Mouse (Mus musculus): Measurements from ENCODE around the gene Grrp1. TPM values are rescaled to one million over a fixed set of nuclear protein-coding genes. Genes with fewer than 3 reads are reported as not detected.

Grrp1 gene
- polyA plus RNA-seq, 1 experiment from 2014 or later = 6.2 TPM

- Histone ChIP-seq H3K27ac (replicated peaks in 1 of 2; ENCODE audit: control insufficient read depth in 1 of 2, insufficient read depth in 1 of 2, low read depth in 2 of 2, low read length in 2 of 2) (no peak within 1 kb of the TSS), H3K4me3 (ENCODE audit: control insufficient read depth in 1 of 2, insufficient read depth in 1 of 2, low read depth in 1 of 2, low read length in 2 of 2) (no peak within 1 kb of the TSS)
- WGBS = 78% methylated on average over 4 of the region's 4 CpGs
Observed at GRCm38 (mm10) chr4:134202904-134203303, 51.0 kb downstream of the Grrp1 start, which contains the start of gene Gm7534. Gene Gm7534 (minus strand): TSS chr4:134203004.

More at GRCm38 (mm10) chr4:134202904-134203303, 51.0 kb downstream of the Grrp1 start, which contains the start of gene Gm7534:
- H3K36me3 ChIP-seq (ENCODE audit: control insufficient read depth, insufficient read depth, low read length) = no peaks in the 10 kb centered on the region
- H3K9me3 ChIP-seq (ENCODE audit: control insufficient read depth, low read length) = no peaks in the 10 kb centered on the region
- H3K9ac ChIP-seq (ENCODE audit: low read length) = no peak within 1 kb of the TSS
- no peaks in the 10 kb centered on the region for H3K4me1 ChIP-seq (ENCODE audit: control insufficient read depth in 2 of 2, insufficient read depth in 2 of 2, low read length in 2 of 2)
- ATAC-seq (ENCODE audit: insufficient number of reproducible peaks, insufficient read depth, low FRiP score, low read depth) = no peak
- no peaks in the 10 kb centered on the region for H3K27me3 ChIP-seq (ENCODE audit: control insufficient read depth, insufficient read depth, low read length)
- H3K4me2 ChIP-seq (ENCODE audit: low read length) = no peak within 1 kb of the TSS

Other genes starting within 250 kb of the Grrp1 start
- 0.15 and 0.16 TPM in 2 replicates for gene Lin28a, start 235.3 kb downstream of the Grrp1 start, polyA plus RNA-seq (2014; fragmentation: Nextera tagmentation; extraction: Ambion mirVana)
- gene Zfp683, start 200.3 kb downstream of the Grrp1 start, polyA plus RNA-seq (2014; fragmentation: Nextera tagmentation; extraction: Ambion mirVana) = not detected in 2 replicates
- 0.12 TPM in 1 of 2 replicates, not detected in the other for gene Crybg2, start 193.3 kb downstream of the Grrp1 start, polyA plus RNA-seq (2014; fragmentation: Nextera tagmentation; extraction: Ambion mirVana)
- gene Cd52, start 159.0 kb downstream of the Grrp1 start, polyA plus RNA-seq (2014; fragmentation: Nextera tagmentation; extraction: Ambion mirVana) = 10.7 and 16.4 TPM in 2 replicates
- 1.1 and 2.9 TPM in 2 replicates for gene Ubxn11, start 151.5 kb downstream of the Grrp1 start, polyA plus RNA-seq (2014; fragmentation: Nextera tagmentation; extraction: Ambion mirVana)
- 196 and 209 TPM in 2 replicates for gene Sh3bgrl3, start 125.3 kb downstream of the Grrp1 start, polyA plus RNA-seq (2014; fragmentation: Nextera tagmentation; extraction: Ambion mirVana)
- 35.4 and 37.0 TPM in 2 replicates for gene Cep85, start 67.0 kb downstream of the Grrp1 start, polyA plus RNA-seq (2014; fragmentation: Nextera tagmentation; extraction: Ambion mirVana)
- gene Gm7534, start 51.1 kb downstream of the Grrp1 start, polyA plus RNA-seq (2014; fragmentation: Nextera tagmentation; extraction: Ambion mirVana) = not detected in 2 replicates
- gene Catsper4, start 26.7 kb downstream of the Grrp1 start, polyA plus RNA-seq (2014; fragmentation: Nextera tagmentation; extraction: Ambion mirVana) = not detected in 2 replicates
- gene Cnksr1, start 15.7 kb downstream of the Grrp1 start, polyA plus RNA-seq (2014; fragmentation: Nextera tagmentation; extraction: Ambion mirVana) = 0.57 and 0.62 TPM in 2 replicates
- 0.20 TPM in 1 of 2 replicates, not detected in the other for gene E130218I03Rik, start 10.4 kb downstream of the Grrp1 start, polyA plus RNA-seq (2014; fragmentation: Nextera tagmentation; extraction: Ambion mirVana)
- gene Zfp593, start 8.5 kb downstream of the Grrp1 start, polyA plus RNA-seq (2014; fragmentation: Nextera tagmentation; extraction: Ambion mirVana) = 8.6 and 9.1 TPM in 2 replicates
- gene Gm30191, start 7.2 kb downstream of the Grrp1 start, polyA plus RNA-seq (2014; fragmentation: Nextera tagmentation; extraction: Ambion mirVana) = not detected in 2 replicates
- gene Pdik1l, start 33.8 kb upstream of the Grrp1 start, polyA plus RNA-seq (2014; fragmentation: Nextera tagmentation; extraction: Ambion mirVana) = 13.5 and 15.3 TPM in 2 replicates
- 39.4 and 43.2 TPM in 2 replicates for gene Trim63, start 61.0 kb upstream of the Grrp1 start, polyA plus RNA-seq (2014; fragmentation: Nextera tagmentation; extraction: Ambion mirVana)
- 0.08 and 0.11 TPM in 2 replicates for gene Slc30a2, start 89.1 kb upstream of the Grrp1 start, polyA plus RNA-seq (2014; fragmentation: Nextera tagmentation; extraction: Ambion mirVana)
- gene Extl1, start 129.7 kb upstream of the Grrp1 start, polyA plus RNA-seq (2014; fragmentation: Nextera tagmentation; extraction: Ambion mirVana) = 2.8 and 2.9 TPM in 2 replicates
- 11.1 and 12.8 TPM in 2 replicates for gene Pafah2, start 142.2 kb upstream of the Grrp1 start, polyA plus RNA-seq (2014; fragmentation: Nextera tagmentation; extraction: Ambion mirVana)
- 933 and 977 TPM in 2 replicates for gene Stmn1, start 214.2 kb upstream of the Grrp1 start, polyA plus RNA-seq (2014; fragmentation: Nextera tagmentation; extraction: Ambion mirVana)
- 4.2 and 4.6 TPM in 2 replicates for gene Paqr7, start 242.6 kb upstream of the Grrp1 start, polyA plus RNA-seq (2014; fragmentation: Nextera tagmentation; extraction: Ambion mirVana)